Comparison of ENCODE assay signal across 8 mouse cellular contexts in the genomic region with DNA sequence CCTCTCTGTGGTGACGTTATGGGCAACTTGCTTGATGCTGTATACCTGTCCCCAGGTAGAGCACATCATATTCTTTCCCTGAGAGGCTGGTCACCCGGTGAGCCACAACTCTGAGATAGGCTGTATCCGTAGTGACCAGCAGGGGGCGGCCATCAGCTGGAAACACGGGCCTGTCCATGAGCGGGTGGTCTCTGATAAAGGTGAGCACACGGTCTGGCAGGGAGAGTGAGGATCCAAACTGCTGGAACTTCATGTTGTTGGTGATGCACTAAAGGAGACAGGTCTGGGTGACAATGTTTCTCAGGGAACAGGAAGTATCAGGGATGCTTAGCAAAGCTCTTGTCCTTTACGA. TPM values are rescaled to one million over a fixed set of nuclear protein-coding genes. Genes with fewer than 3 reads are reported as not detected.
DNase-seq lines count a peak whose midpoint lies in the region.

No protein-coding gene starts in this region.

- DNase-seq in 3T3-L1 (ENCODE audit: low read depth, low spot score), result peak; percentile 67
- peak; percentile 49 to 58 for DNase-seq in CD8-positive naive resting alpha-beta T cell, adult 2 months (ENCODE audit: low read depth in 2 of 2, low spot score in 2 of 2)
- DNase-seq in embryo, embryonic 10.5 days (ENCODE audit: low spot score), result peak; percentile 72
- DNase-seq in hindbrain, embryonic 10.5 days (ENCODE audit: low spot score), result peak; percentile 65
- peak; percentile 40 to 63 for DNase-seq in left cerebral cortex, postnatal 10 days (ENCODE audit: extremely low spot score in 1 of 2, low spot score in 2 of 2)
- DNase-seq in midbrain, embryonic 10.5 days (ENCODE audit: low spot score), result peak; percentile 52
- DNase-seq in spleen, postnatal 4 days (ENCODE audit: low spot score in 2 of 2), result peak; percentile 48 to 80
- no peak for DNase-seq in cerebellum, postnatal 25 days

- no peak overlapping the region for H3K4me3 ChIP-seq in hindbrain, embryonic 10.5 days
- H3K4me3 ChIP-seq in midbrain, embryonic 10.5 days, result no peak overlapping the region

- no peaks in the 10 kb centered on the region for H3K9me3 ChIP-seq in hindbrain, embryonic 10.5 days
- H3K9me3 ChIP-seq in midbrain, embryonic 10.5 days (replicated peaks), result no peaks in the 10 kb centered on the region

- no peak overlapping the region for H3K27ac ChIP-seq in hindbrain, embryonic 10.5 days
- no peak overlapping the region for H3K27ac ChIP-seq in midbrain, embryonic 10.5 days (replicated peaks)

- no peaks in the 10 kb centered on the region for H3K27me3 ChIP-seq in hindbrain, embryonic 10.5 days (ENCODE audit: insufficient read depth, poor library complexity, severe bottlenecking)
- 0 out of 2 replicates have a peak, but pooled peaks cover 8% of the 10 kb centered on the region for H3K27me3 ChIP-seq in midbrain, embryonic 10.5 days (ENCODE audit: low read depth, poor library complexity, severe bottlenecking)

- no peaks in the 10 kb centered on the region for H3K36me3 ChIP-seq in hindbrain, embryonic 10.5 days
- H3K36me3 ChIP-seq in midbrain, embryonic 10.5 days, result no peaks in the 10 kb centered on the region

- intact Hi-C loops in left cerebral cortex, postnatal 10 days (cut with DNase I), result loop anchor here (5.0 kb wide), 1 partner anchor 55 kb away; no protein-coding TSS in a partner anchor

- no peaks in the 10 kb centered on the region for H3K4me1 ChIP-seq in hindbrain, embryonic 10.5 days (replicated peaks)
- H3K4me1 ChIP-seq in midbrain, embryonic 10.5 days, result no peaks in the 10 kb centered on the region

- 18% methylated on average over 8 of the region's 8 CpGs for WGBS in hindbrain, embryonic 10.5 days
- 20% methylated on average over 8 of the region's 8 CpGs for WGBS in midbrain, embryonic 10.5 days

RNA-seq across cellular contexts. Expression of a gene that starts 21.8 kb away (rescaled TPM):
- polyA plus RNA-seq in hindbrain, embryonic 10.5 days (2016; fragmentation: Nextera tagmentation; extraction: Ambion mirVana), result 2.9 and 3.2 TPM in 2 replicates
- total RNA-seq in left cerebral cortex, postnatal 10 days (2021), result 10 to 100 TPM; 45.5 to 47.5 TPM
- 2.0 and 2.4 TPM in 2 replicates for polyA plus RNA-seq in midbrain, embryonic 10.5 days (2016; fragmentation: Nextera tagmentation; extraction: Ambion mirVana)

RNA-seq across cellular contexts. Expression of a gene that starts 28.9 kb away (rescaled TPM):
- polyA plus RNA-seq in hindbrain, embryonic 10.5 days (2016; fragmentation: Nextera tagmentation; extraction: Ambion mirVana), result 0.22 and 0.42 TPM in 2 replicates
- total RNA-seq in left cerebral cortex, postnatal 10 days (2021), result not detected
- polyA plus RNA-seq in midbrain, embryonic 10.5 days (2016; fragmentation: Nextera tagmentation; extraction: Ambion mirVana), result 0.09 and 0.23 TPM in 2 replicates

Comparison
In these comparisons a context has a peak if more than half of its experiments do, and no peak if none do; other contexts are left out.
1. DNase-seq: peak in 3T3-L1 (single experiment), CD8-positive naive resting alpha-beta T cell, adult 2 months (2 of 2), embryo, embryonic 10.5 days (single experiment), hindbrain, embryonic 10.5 days (single experiment), left cerebral cortex, postnatal 10 days (2 of 2), midbrain, embryonic 10.5 days (single experiment) and spleen, postnatal 4 days (2 of 2); none in cerebellum, postnatal 25 days (0 of 2).